Mouse (Mus musculus) liver, embryonic 13.5 days (tissue): ENCODE measurements around the gene Rusc2. TPM values are rescaled to one million over a fixed set of nuclear protein-coding genes. Genes with fewer than 3 reads are reported as not detected.

Source experiments
- ATAC-seq: fragments of 200-750 bp; cut with Nextera tagmentation; 2 replicates; pipeline ENCODE4 v1.8.0; 2017; ENCODE audit warnings: low read depth, mild to moderate bottlenecking, moderate number of reproducible peaks, moderate library complexity
- DNase-seq: peaks from one replicate; pipeline ENCODE4 v3.0.0; 2022
- H3K27ac ChIP-seq: fragments of 300-500 bp; sonication (generic); 2 replicates; pipeline ENCODE4 v1.5.1; 2015; ENCODE audit warnings: moderate library complexity, mild to moderate bottlenecking, inconsistent platforms
- H3K27me3 ChIP-seq: fragments of 300-500 bp; sonication (generic); 2 replicates; pipeline ENCODE4 v1.6.1; 2015; ENCODE audit warnings: mild to moderate bottlenecking, inconsistent platforms
- H3K36me3 ChIP-seq: fragments of 300-500 bp; sonication (generic); 2 replicates; pipeline ENCODE4 v1.6.1; 2015; ENCODE audit warnings: mild to moderate bottlenecking, inconsistent platforms
- H3K4me1 ChIP-seq: fragments of 300-500 bp; sonication (generic); replicated peaks from 2 replicates; pipeline ENCODE4 v1.6.1; 2015; ENCODE audit warnings: inconsistent platforms
- H3K4me2 ChIP-seq: fragments of 300-500 bp; sonication (generic); 2 replicates; pipeline ENCODE4 v1.6.1; 2015; ENCODE audit warnings: inconsistent platforms, mild to moderate bottlenecking, moderate library complexity
- H3K4me3 ChIP-seq: fragments of 300-500 bp; sonication (generic); replicated peaks from 2 replicates; pipeline ENCODE4 v1.5.1; 2015; ENCODE audit warnings: mild to moderate bottlenecking, inconsistent platforms
- H3K9ac ChIP-seq: fragments of 300-500 bp; sonication (generic); 2 replicates; pipeline ENCODE4 v1.6.1; 2015; ENCODE audit warnings: mild to moderate bottlenecking, inconsistent platforms
- H3K9me3 ChIP-seq: fragments of 300-500 bp; sonication (generic); replicated peaks from 2 replicates; pipeline ENCODE4 v1.6.1; 2016; ENCODE audit warnings: inconsistent platforms
- WGBS: fragments of 180-500 bp; shearing (Covaris S2); methylation state at CpG from one replicate; pipeline ENCODE4 v1.1.7; 2015; ENCODE audit not compliant: insufficient replicate concordance; 5-methylcytosine and 5-hydroxymethylcytosine counted together
- polyA plus RNA-seq: library from polyadenylated mRNA; unstranded; fragments of >200 nt; fragmentation: Nextera tagmentation; extraction: Ambion mirVana; gene quantifications from 2 replicates; pipeline ENCODE4 v1.2.1, GENCODE M21; 2015

Gene Rusc2
- polyA plus RNA-seq, 1 experiment from 2014 or later, result 0.82 TPM

GRCm38 (mm10) chr4:43452315-43452714 lies 70.5 kb downstream of the Rusc2 start:
- Histone ChIP-seq H3K27me3 (peaks cover 45% of the 10 kb centered on the region), H3K36me3 (peaks cover 4% of the 10 kb centered on the region; the same call in 1 of the 2 replicates), H3K27ac (no peak overlapping the region), H3K4me1 (no peaks in the 10 kb centered on the region), H3K4me3 (no peak overlapping the region), H3K9ac (no peak overlapping the region), H3K4me2 (no peak overlapping the region), H3K9me3 (no peaks in the 10 kb centered on the region)
- ATAC-seq (no peak), DNase-seq (no peak)
- 37% methylated on average over 11 of the region's 11 CpGs for WGBS

- Histone ChIP-seq H3K4me1 (no peaks in the 10 kb centered on the region), H3K36me3 (no peaks in the 10 kb centered on the region), H3K27me3 (peaks cover 45% of the 10 kb centered on the region), H3K4me2 (peak overlapping the region; percentile 19), H3K27ac (no peak overlapping the region), H3K4me3 (no peak overlapping the region; the same call in 1 of the 2 replicates), H3K9me3 (no peaks in the 10 kb centered on the region), H3K9ac (no peak overlapping the region)
- ATAC-seq (no peak), DNase-seq (no peak)
- WGBS, result 0% methylated on average over 18 of the region's 18 CpGs
Measured at GRCm38 (mm10) chr4:43453413-43453812, 71.6 kb downstream of the Rusc2 start.

- H3K27ac ChIP-seq, result no peak within 1 kb of the TSS
- H3K9me3 ChIP-seq, result no peaks in the 10 kb centered on the region
- H3K4me1 ChIP-seq, result no peaks in the 10 kb centered on the region
- ATAC-seq (no peak), DNase-seq (no peak)
- 14% methylated on average over 20 of the region's 20 CpGs for WGBS
- peaks cover 45% of the 10 kb centered on the region for H3K27me3 ChIP-seq
- H3K4me3 ChIP-seq, result no peak within 1 kb of the TSS; the same call in 1 of the 2 replicates
- no peaks in the 10 kb centered on the region for H3K36me3 ChIP-seq
- H3K4me2 ChIP-seq, result peak within 1 kb of the TSS; percentile 19
- no peak within 1 kb of the TSS for H3K9ac ChIP-seq
Measured at GRCm38 (mm10) chr4:43454041-43454836, 72.5 kb downstream of the Rusc2 start, which contains the start of gene Cd72. Gene Cd72 (minus strand): TSS chr4:43454628.

- H3K4me2 ChIP-seq, result no peak overlapping the region
- ATAC-seq, result no peak
- peaks cover 40% of the 10 kb centered on the region for H3K27me3 ChIP-seq
- no peak for DNase-seq
- no peak overlapping the region for H3K27ac ChIP-seq
- 15% methylated on average over 4 of the region's 4 CpGs for WGBS
- H3K9me3 ChIP-seq, result no peaks in the 10 kb centered on the region
- no peak overlapping the region for H3K4me3 ChIP-seq
- H3K9ac ChIP-seq, result no peak overlapping the region
- no peaks in the 10 kb centered on the region for H3K36me3 ChIP-seq
- no peaks in the 10 kb centered on the region for H3K4me1 ChIP-seq
Measured at GRCm38 (mm10) chr4:43456470-43456869, 74.7 kb downstream of the Rusc2 start.

GRCm38 (mm10) chr4:43457124-43457523 lies 75.3 kb downstream of the Rusc2 start:
- Histone ChIP-seq H3K4me2 (no peak overlapping the region), H3K4me3 (no peak overlapping the region), H3K27ac (no peak overlapping the region), H3K36me3 (no peaks in the 10 kb centered on the region), H3K27me3 (peaks cover 34% of the 10 kb centered on the region), H3K9me3 (no peaks in the 10 kb centered on the region), H3K9ac (no peak overlapping the region), H3K4me1 (no peaks in the 10 kb centered on the region)
- DNase-seq (no peak), ATAC-seq (no peak)
- 33% methylated on average over 8 of the region's 8 CpGs for WGBS

- Histone ChIP-seq H3K36me3 (no peaks in the 10 kb centered on the region), H3K4me2 (no peak overlapping the region), H3K27ac (no peak overlapping the region), H3K9ac (no peak overlapping the region), H3K4me3 (no peak overlapping the region), H3K4me1 (no peaks in the 10 kb centered on the region), H3K27me3 (no peaks in the 10 kb centered on the region), H3K9me3 (no peaks in the 10 kb centered on the region)
- no peak for DNase-seq
- no peak for ATAC-seq
- 59% methylated on average over 5 of the region's 5 CpGs for WGBS
Measured at GRCm38 (mm10) chr4:43463102-43463501, 81.3 kb downstream of the Rusc2 start.

GRCm38 (mm10) chr4:43465935-43466334 lies 84.2 kb downstream of the Rusc2 start:
- H3K4me2 ChIP-seq, result no peak overlapping the region
- H3K36me3 ChIP-seq, result no peaks in the 10 kb centered on the region
- no peaks in the 10 kb centered on the region for H3K4me1 ChIP-seq
- no peak overlapping the region for H3K27ac ChIP-seq
- no peak overlapping the region for H3K9ac ChIP-seq
- no peak for DNase-seq
- H3K4me3 ChIP-seq, result no peak overlapping the region
- ATAC-seq, result no peak
- no peaks in the 10 kb centered on the region for H3K27me3 ChIP-seq
- H3K9me3 ChIP-seq, result no peaks in the 10 kb centered on the region
- WGBS, result 59% methylated on average over 6 of the region's 6 CpGs

GRCm38 (mm10) chr4:43466872-43467271 lies 85.1 kb downstream of the Rusc2 start:
- Histone ChIP-seq H3K27me3 (no peaks in the 10 kb centered on the region), H3K9ac (no peak overlapping the region), H3K27ac (no peak overlapping the region), H3K4me1 (no peaks in the 10 kb centered on the region), H3K4me3 (no peak overlapping the region), H3K9me3 (no peaks in the 10 kb centered on the region), H3K36me3 (no peaks in the 10 kb centered on the region), H3K4me2 (no peak overlapping the region)
- DNase-seq (no peak), ATAC-seq (no peak)
- 74% methylated on average over 7 of the region's 7 CpGs for WGBS

- no peak for DNase-seq
- Histone ChIP-seq H3K27me3 (no peaks in the 10 kb centered on the region), H3K9ac (no peak overlapping the region), H3K9me3 (no peaks in the 10 kb centered on the region), H3K4me1 (no peaks in the 10 kb centered on the region), H3K36me3 (no peaks in the 10 kb centered on the region), H3K27ac (no peak overlapping the region), H3K4me2 (no peak overlapping the region), H3K4me3 (no peak overlapping the region)
- no peak for ATAC-seq
- 78% methylated on average over 10 of the region's 10 CpGs for WGBS
Measured at GRCm38 (mm10) chr4:43470301-43470700, 88.5 kb downstream of the Rusc2 start.

GRCm38 (mm10) chr4:43473636-43474035 lies 91.9 kb downstream of the Rusc2 start:
- 47% methylated on average over 1 of the region's 1 CpGs for WGBS
- no peaks in the 10 kb centered on the region for H3K36me3 ChIP-seq

GRCm38 (mm10) chr4:43476604-43477003 lies 94.8 kb downstream of the Rusc2 start:
- no peak overlapping the region for H3K27ac ChIP-seq
- H3K4me3 ChIP-seq, result no peak overlapping the region
- DNase-seq (no peak), ATAC-seq (no peak)
- H3K4me2 ChIP-seq, result no peak overlapping the region
- H3K9me3 ChIP-seq, result no peaks in the 10 kb centered on the region
- no peak overlapping the region for H3K9ac ChIP-seq
- no peaks in the 10 kb centered on the region for H3K36me3 ChIP-seq
- WGBS, result 59% methylated on average over 6 of the region's 6 CpGs
- H3K27me3 ChIP-seq, result no peaks in the 10 kb centered on the region
- H3K4me1 ChIP-seq, result peaks cover 11% of the 10 kb centered on the region

More at GRCm38 (mm10) chr4:43473636-43474035, 91.9 kb downstream of the Rusc2 start:
- DNase-seq, result no peak
- ATAC-seq, result no peak
- no peaks in the 10 kb centered on the region for H3K27me3 ChIP-seq
- no peaks in the 10 kb centered on the region for H3K9me3 ChIP-seq
- peaks cover 3% of the 10 kb centered on the region for H3K4me1 ChIP-seq
- H3K9ac ChIP-seq, result no peak overlapping the region
- H3K4me2 ChIP-seq, result no peak overlapping the region
- no peak overlapping the region for H3K27ac ChIP-seq
- H3K4me3 ChIP-seq, result no peak overlapping the region
